Mouse (Mus musculus): ENCODE data around the gene Tlr4.

Gene Tlr4

DNA sequence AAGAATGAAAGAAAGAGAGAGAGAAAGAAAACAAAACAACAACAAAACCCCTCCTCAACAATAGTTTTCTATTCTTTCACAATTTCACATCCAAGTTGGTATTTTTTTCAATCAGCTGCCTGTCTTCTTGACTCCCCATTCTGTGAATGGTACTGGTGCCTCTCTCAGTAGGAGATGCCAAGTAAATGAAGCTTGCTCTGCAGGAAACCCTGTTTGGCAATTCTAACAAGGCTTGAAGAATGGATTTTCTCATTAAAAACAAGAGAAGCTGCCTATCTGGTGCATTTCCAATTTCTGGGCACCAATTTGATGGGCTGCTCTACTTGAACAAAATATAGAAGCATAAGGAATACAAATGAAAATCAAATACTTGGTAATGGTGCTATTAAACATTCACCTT, 74.1 kb downstream of the Tlr4 start:
- DNase-seq = no peak

DNA sequence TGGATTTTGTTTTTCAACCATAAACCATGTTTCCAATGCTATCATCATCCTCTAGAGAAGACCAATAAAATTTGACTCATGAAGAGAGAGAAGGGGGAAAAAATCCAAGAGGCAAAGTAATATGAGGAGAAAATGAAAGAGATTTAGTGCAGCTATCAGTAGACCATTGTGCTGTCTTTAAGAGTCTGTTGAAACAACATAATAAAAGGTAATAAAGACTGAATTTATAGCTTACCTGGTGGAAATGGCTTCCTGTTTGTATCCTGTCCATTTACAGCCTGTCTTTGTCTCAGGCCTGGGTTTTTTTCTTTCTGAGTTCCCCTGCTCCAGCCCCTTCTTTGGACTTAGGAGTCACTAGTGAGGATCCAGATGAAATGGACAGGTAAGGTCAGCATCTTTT, 81.0 kb downstream of the Tlr4 start:
- DNase-seq = no peak

DNA sequence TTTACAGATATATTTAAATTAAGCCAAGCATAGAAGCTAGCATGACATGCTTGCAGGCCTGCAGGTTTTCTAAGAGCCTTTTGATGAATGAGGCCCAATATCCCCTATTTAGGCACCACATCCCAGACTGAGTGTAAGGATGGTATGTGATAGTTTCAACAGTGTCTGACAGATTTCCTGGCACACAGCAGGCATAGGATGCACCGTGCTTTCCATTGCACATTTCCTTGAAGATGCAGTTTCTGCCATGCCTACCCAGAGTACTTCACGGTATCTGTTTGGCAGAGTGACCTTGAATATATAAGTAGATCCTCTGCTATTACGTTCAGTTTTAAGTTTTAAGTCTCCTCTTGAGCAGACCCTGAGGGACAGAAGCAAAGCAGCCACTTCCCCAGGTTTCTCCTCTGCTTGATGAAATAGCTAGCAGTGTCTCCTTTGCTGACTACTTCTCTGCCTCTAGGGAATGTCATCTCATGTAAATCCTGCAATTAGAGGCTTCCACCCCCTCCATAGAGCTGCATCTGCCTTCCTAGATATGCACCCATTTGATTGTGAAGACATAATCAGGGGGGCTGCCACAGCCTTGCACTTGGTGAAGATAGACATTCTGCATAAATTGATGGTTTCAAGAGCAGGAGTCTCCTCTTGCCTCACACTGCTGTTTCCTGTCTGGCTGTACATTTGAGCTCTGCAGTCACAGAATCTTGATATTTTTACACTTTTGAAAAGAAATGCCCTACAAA, 92.4 kb downstream of the Tlr4 start:
- DNase-seq = no peak

DNA sequence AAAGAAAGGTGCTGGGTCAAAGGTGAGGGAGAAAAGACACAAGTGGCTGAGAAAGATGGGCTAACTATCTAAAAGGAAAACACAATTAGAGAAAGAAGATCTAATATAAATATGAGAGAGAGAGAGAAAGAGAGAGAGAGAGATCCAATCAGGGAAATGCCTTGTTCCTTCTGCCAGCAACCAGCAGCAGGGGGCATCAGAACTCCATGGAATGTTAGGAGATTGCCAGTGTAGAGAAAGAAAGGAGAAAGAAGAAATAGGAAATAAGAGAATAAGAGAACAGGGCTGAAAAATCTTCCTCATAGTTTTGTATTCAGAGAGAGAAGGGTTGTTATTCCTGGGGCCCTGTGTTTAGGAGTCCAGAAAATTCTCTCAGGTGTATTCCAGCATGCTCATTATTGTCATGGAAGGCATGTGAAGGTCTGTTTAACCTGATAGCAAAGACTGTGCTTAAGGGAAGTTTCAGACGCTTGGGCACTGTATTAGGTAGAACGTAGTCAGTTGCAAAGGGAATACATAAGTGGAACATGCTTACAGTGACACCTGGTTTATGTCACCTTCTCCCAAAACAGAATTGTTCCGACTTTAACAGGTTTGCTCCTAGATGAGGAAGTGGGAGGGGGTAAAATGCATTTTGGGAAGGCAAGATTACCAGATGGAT, 96.4 kb downstream of the Tlr4 start:
- DNase-seq = peak; percentile 68 to 71

DNA sequence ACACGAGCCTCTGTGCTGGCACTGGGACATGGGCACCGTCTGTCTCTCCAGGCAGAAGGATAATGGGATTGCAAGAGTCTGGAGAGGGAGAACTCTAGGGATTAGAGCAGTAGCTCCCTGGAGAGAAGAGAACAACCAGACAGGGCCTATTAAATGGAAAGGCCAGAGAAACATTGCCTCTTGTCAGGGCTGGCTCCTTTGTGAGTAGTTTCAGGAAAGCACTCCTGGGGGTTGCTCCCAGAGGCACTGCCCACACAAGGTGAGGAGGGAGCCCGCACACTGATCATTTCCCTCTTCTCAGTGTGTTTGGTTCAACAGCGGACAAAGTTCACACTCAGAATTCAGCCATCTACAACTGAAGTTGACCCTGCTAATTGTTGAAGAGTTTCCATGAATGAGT, 98.7 kb downstream of the Tlr4 start:
- DNase-seq = no peak

DNA sequence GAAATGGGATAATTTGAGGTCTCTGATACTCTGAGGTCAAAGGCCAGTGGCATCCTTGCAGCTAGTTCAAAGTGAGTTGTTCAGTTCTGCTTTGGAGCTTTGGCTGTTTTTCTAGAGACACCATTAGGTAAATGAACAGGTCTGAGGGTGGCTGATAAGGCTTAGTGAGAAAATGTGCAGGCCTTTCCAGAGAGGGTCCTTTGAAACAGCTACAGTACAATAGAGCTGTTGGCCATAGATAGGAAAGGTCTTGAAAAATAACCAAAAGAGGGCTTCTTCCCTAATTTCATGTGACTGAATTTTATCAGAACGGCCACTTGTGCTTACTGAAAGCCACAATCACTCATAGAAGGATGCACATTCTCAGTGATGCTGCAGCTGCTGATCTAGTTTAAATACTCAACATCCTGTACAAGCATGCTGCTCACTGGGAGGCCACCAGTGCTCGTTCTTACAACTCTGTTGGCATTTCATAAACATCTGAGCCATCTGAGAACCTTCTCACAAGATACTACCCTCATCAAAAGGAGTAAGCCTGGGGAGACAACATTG, 100.2 kb downstream of the Tlr4 start:
- no peak for DNase-seq

DNA sequence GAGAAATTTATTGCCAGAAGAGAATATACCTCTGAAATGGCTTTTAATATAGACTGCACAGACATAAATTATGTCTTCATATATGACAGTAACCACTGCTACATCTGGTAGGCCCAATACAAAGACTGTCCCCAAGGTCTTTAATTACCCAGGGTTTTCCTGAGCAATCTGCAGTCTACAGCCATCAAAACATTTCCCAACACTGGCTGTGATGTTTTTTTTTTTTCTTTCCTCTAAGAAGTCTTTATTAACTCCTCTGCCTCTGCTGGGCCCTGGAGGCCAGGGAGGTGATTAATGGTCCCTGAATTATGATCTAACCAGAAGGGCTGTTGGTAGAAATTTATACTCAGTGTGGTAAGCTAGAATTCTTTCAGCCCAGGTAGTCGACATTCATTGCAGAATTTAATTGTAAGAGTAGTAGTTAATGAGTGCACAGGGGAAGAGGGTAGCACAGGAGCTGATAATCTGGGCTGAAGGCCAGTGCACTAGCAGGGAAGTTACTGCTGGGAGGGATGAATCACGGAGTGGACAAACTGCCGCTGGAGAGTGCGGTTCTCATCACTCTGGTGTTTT, 111.2 kb downstream of the Tlr4 start:
- DNase-seq = peak in 1 of 2 experiments; percentile 17

DNA sequence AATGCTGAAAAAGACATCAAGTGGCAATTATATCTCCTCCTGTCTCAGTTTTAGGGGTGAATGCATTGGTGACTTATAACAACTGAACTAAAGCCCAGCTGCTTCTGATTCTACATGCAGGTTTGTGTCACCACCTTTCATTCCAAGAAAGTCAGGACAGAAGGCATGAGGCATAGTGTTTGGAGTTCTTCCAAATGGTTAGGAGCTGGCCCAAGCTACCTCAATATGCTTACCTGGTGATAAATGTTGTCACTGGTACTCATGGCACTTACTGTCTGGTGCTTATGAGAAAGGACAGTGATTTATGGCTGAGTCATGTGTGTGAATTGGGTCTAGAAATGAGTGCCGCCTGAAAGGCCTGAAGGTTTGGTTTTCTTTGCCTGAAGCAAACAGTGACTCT, 114.5 kb downstream of the Tlr4 start:
- peak; percentile 27 to 54 for DNase-seq

DNA sequence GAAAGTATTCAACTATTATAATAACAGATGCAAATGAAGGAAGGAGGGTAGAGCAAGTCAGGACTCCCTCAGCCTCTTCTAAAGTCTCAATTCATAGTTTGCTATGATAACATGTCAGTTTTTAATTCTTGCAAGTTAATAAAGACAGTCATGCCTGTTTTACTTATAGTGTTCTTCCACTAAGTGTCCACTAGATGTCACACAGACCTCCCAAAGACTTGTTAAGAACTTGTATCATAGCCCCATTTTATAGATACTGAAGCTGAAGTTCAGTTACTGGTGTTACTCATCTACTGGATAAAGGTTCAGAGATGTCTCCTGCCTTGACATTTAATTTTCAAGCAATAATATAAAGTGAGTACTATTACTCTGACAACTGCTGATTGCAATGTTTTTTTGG, 116.3 kb downstream of the Tlr4 start:
- DNase-seq = no peak

DNA sequence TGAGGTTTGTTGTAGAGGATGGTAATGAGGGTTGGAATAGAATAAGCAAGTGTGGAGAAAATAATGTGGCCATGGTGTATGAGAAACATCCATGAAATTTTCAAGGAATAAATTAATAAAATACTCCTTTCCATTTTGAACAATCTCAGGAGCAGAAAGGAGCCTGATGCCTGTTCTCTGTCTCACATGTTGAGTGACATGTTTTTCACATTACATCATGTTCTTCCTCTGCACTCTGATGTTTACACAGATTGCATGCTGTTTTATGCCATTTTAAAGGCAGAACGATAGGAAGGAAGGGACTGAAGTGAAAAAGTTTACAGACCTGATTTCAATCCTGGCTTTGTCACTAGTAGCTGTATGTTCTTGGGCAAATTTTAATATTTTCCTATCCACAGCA, 120.3 kb downstream of the Tlr4 start:
- no peak for DNase-seq

DNA sequence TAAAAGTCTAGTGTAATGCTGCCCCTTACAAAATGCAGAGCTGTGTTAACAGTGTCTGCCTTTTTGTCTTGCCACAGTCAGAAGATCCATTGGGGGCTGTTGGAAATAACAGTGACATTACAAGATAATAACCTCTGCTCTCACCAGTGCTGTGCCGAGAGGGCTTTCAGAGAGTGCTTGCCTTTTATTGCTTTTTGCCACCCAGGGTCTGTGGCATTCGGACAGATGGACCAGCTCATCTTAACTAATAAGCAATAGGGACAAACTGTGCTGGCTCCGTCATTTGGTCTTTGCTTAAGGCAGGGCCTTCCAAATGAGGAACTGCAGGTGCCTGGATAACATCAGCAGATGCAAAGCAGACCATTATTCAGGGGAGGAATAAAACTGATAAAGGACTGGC, 147.5 kb downstream of the Tlr4 start:
- DNase-seq = no peak
